Mouse (Mus musculus) liver, postnatal 0 days (tissue): ENCODE measurements around the gene Btbd8.

Experiments
- CTCF ChIP-seq: sonication (generic); IDR thresholded peaks from 2 replicates; pipeline ENCODE4 v1.5.1; 2016; ENCODE audit warnings: antibody characterized with exemption, low read depth
- EP300 ChIP-seq: IDR thresholded peaks from 2 replicates; pipeline ENCODE4 v1.6.1; 2016; ENCODE audit warnings: antibody characterized with exemption, low read depth, mild to moderate bottlenecking

DNA sequence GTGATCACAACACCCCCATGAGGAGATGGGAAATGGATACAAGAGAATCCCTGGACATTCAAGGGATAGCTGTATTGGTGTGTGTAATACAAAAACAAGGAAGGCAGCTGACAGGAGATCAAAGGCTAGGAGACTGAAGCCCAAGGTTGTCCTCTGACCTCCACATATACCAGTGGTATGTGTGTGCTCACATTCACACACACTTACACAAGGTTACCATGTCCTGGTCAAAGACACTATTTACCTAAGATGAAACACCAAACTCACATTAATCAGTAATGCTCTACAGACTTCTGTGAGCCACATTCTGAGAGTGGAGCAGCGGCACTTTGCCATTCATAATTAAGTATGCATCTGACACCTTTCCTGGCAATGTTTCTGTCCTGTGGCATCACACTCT is 27.5 kb upstream of the Btbd8 start:
- TF ChIP-seq CTCF = no peak
- no peak for TF ChIP-seq EP300
